Mouse (Mus musculus): ENCODE results near the gene Rap1gds1.

Gene Rap1gds1

GRCm38 (mm10) chr3:138941604-138942003 is 133.4 kb downstream of the Rap1gds1 start:
- no peak for DNase-seq (ENCODE audit: low spot score in 2 of 2)

- no peak for DNase-seq (ENCODE audit: low spot score in 2 of 2)
Measured at GRCm38 (mm10) chr3:138937241-138937640, 137.8 kb downstream of the Rap1gds1 start.

GRCm38 (mm10) chr3:138936780-138937179 is 138.2 kb downstream of the Rap1gds1 start:
- no peak for DNase-seq (ENCODE audit: low spot score in 2 of 2)

GRCm38 (mm10) chr3:138927437-138927836 is 147.6 kb downstream of the Rap1gds1 start:
- no peak for DNase-seq (ENCODE audit: low spot score in 2 of 2)

- DNase-seq (ENCODE audit: low spot score in 2 of 2), result no peak
Measured at GRCm38 (mm10) chr3:138926161-138926560, 148.8 kb downstream of the Rap1gds1 start.

- no peak for DNase-seq (ENCODE audit: low spot score in 2 of 2)
Measured at GRCm38 (mm10) chr3:138918241-138918640, 156.8 kb downstream of the Rap1gds1 start.

- no peak for DNase-seq (ENCODE audit: low spot score in 2 of 2)
Measured at GRCm38 (mm10) chr3:138917016-138917415, 158.0 kb downstream of the Rap1gds1 start.

GRCm38 (mm10) chr3:138916591-138916990 is 158.4 kb downstream of the Rap1gds1 start:
- no peak for DNase-seq (ENCODE audit: low spot score in 2 of 2)

GRCm38 (mm10) chr3:138914626-138915288 is 160.2 kb downstream of the Rap1gds1 start:
- no peak for DNase-seq (ENCODE audit: low spot score in 2 of 2)

- no peak for DNase-seq (ENCODE audit: low spot score in 2 of 2)
Measured at GRCm38 (mm10) chr3:138912504-138912903, 162.5 kb downstream of the Rap1gds1 start.

GRCm38 (mm10) chr3:138909313-138909712 is 165.7 kb downstream of the Rap1gds1 start:
- DNase-seq (ENCODE audit: low spot score in 2 of 2), result no peak

- no peak for DNase-seq (ENCODE audit: low spot score in 2 of 2)
Measured at GRCm38 (mm10) chr3:138906112-138906880, 168.7 kb downstream of the Rap1gds1 start.

GRCm38 (mm10) chr3:138905678-138906077 is 169.3 kb downstream of the Rap1gds1 start:
- DNase-seq (ENCODE audit: low spot score in 2 of 2), result no peak

GRCm38 (mm10) chr3:138900571-138901141 is 174.3 kb downstream of the Rap1gds1 start:
- no peak for DNase-seq (ENCODE audit: low spot score in 2 of 2)

- no peak for DNase-seq (ENCODE audit: low spot score in 2 of 2)
Measured at GRCm38 (mm10) chr3:138898055-138898454, 176.9 kb downstream of the Rap1gds1 start.

- no peak for DNase-seq (ENCODE audit: low spot score in 2 of 2)
Measured at GRCm38 (mm10) chr3:138897500-138897899, 177.5 kb downstream of the Rap1gds1 start.

- DNase-seq (ENCODE audit: low spot score in 2 of 2), result peak; percentile 6 to 34
Measured at GRCm38 (mm10) chr3:138893520-138893919, 181.5 kb downstream of the Rap1gds1 start.

GRCm38 (mm10) chr3:138889769-138890295 is 185.2 kb downstream of the Rap1gds1 start:
- no peak for DNase-seq (ENCODE audit: low spot score in 2 of 2)

GRCm38 (mm10) chr3:138889214-138889613 is 185.8 kb downstream of the Rap1gds1 start:
- DNase-seq (ENCODE audit: low spot score in 2 of 2), result no peak

GRCm38 (mm10) chr3:138886121-138886520 is 188.9 kb downstream of the Rap1gds1 start:
- no peak for DNase-seq (ENCODE audit: low spot score in 2 of 2)

GRCm38 (mm10) chr3:138881725-138882347 is 193.2 kb downstream of the Rap1gds1 start:
- DNase-seq (ENCODE audit: low spot score in 2 of 2), result no peak
